Mouse (Mus musculus) G1E (cell line): ENCODE data around the gene Mmp21. TPM values are rescaled to one million over a fixed set of nuclear protein-coding genes. Genes with fewer than 3 reads are reported as not detected.

Source experiments
- ATAC-seq: 2 replicates; pipeline ENCODE4 v1.8.0; 2016; ENCODE audit warnings: mild to moderate bottlenecking; ENCODE audit not compliant: insufficient number of reproducible peaks, poor library complexity, low FRiP score, severe bottlenecking; ENCODE audit errors: extremely low read depth
- DNase-seq: peaks from one replicate; pipeline ENCODE4 v3.0.0; 2012; ENCODE audit warnings: low spot score
- H3K27me3 ChIP-seq: 2 replicates; pipeline ENCODE4 v1.6.1; 2012; ENCODE audit warnings: mild to moderate bottlenecking, low read length, inconsistent platforms; ENCODE audit not compliant: insufficient read depth
- H3K36me3 ChIP-seq: replicated peaks from 2 replicates; pipeline ENCODE3; 2012; ENCODE audit warnings: mild to moderate bottlenecking, inconsistent platforms
- H3K4me1 ChIP-seq: 2 replicates; pipeline ENCODE4 v1.6.1; 2012; ENCODE audit warnings: low read depth, low read length, inconsistent platforms, mixed read lengths; ENCODE audit not compliant: insufficient read depth
- H3K4me3 ChIP-seq: 2 replicates; pipeline ENCODE4 v1.5.1; 2012; ENCODE audit warnings: low read depth, mild to moderate bottlenecking, inconsistent platforms, low read length, moderate library complexity, mixed read lengths
- H3K9me3 ChIP-seq: replicated peaks from 2 replicates; pipeline ENCODE4 v1.6.1; 2012; ENCODE audit warnings: inconsistent platforms
- CTCF ChIP-seq: IDR thresholded peaks from 2 replicates; pipeline ENCODE4 v1.5.1; 2012; ENCODE audit warnings: low read depth, low read length, inconsistent platforms, mixed read lengths
- GATA1 ChIP-seq: IDR thresholded peaks from 2 replicates; pipeline ENCODE4 v1.6.1; 2012; ENCODE audit warnings: borderline replicate concordance, low read length, inconsistent platforms, mixed read lengths
- GATA2 ChIP-seq: IDR thresholded peaks from 2 replicates; pipeline ENCODE4 v1.6.1; 2012; ENCODE audit warnings: low read depth, low read length, inconsistent platforms, borderline replicate concordance
- POLR2AphosphoS5 ChIP-seq: IDR thresholded peaks from 2 replicates; pipeline ENCODE4 v1.6.1; 2012; ENCODE audit warnings: low read depth, low read length, inconsistent platforms; ENCODE audit not compliant: insufficient replicate concordance
- TAL1 ChIP-seq: conservative IDR thresholded peaks from 2 replicates; pipeline ENCODE4 v1.6.1; 2012; ENCODE audit warnings: low read depth, low read length, inconsistent platforms, mixed read lengths
- polyA plus RNA-seq: library from polyadenylated mRNA; stranded (reverse); fragments of >175 nt; gene quantifications from 2 replicates; pipeline ENCODE4 v1.2.3, GENCODE M21; 2012
- total RNA-seq, 2 experiments: library from RNA; stranded (forward) in 1 of 2; stranded (reverse) in 1 of 2; fragments of 200-1000 nt in 1 of 2; fragments of >200 nt in 1 of 2; fragmentation: Nextera tagmentation in 1 of 2; gene quantifications; 2 replicates each; pipeline ENCODE4 v1.2.3; 2014 to 2017

Mmp21 gene
- total and polyA plus RNA-seq, 3 experiments = not detected

- Histone ChIP-seq H3K36me3 (peaks cover 46% of the 10 kb centered on the region), H3K27me3 (no peaks in the 10 kb centered on the region), H3K4me3 (peak overlapping the region; percentile 94; the same call in 1 of the 2 replicates), H3K4me1 (peaks cover 19% of the 10 kb centered on the region), H3K9me3 (no peaks in the 10 kb centered on the region)
- DNase-seq (no peak), ATAC-seq (no peak)
- TF ChIP-seq POLR2AphosphoS5 (no peak), TAL1 (no peak)
These were observed 41.0 kb downstream of the Mmp21 start for GRCm38 (mm10) chr7:133638821-133639220.

GRCm38 (mm10) chr7:133638306-133638705 lies 41.6 kb downstream of the Mmp21 start:
- TF ChIP-seq TAL1 = no peak
- no peak for TF ChIP-seq GATA1
- no peak for TF ChIP-seq CTCF
- no peak for TF ChIP-seq POLR2AphosphoS5
- no peak for TF ChIP-seq GATA2
- Histone ChIP-seq H3K9me3 (no peaks in the 10 kb centered on the region), H3K27me3 (no peaks in the 10 kb centered on the region), H3K36me3 (peaks cover 40% of the 10 kb centered on the region), H3K4me1 (peaks cover 19% of the 10 kb centered on the region), H3K4me3 (peak overlapping the region; percentile 94)
- DNase-seq = no peak
- no peak for ATAC-seq

GRCm38 (mm10) chr7:133637361-133638305 lies 42.2 kb downstream of the Mmp21 start, which contains the start of gene Edrf1:
Gene Edrf1, plus strand, starts transcription at chr7:133637543.
- peaks cover 19% of the 10 kb centered on the region for H3K4me1 ChIP-seq
- H3K9me3 ChIP-seq = no peaks in the 10 kb centered on the region
- H3K27me3 ChIP-seq = peaks cover 2% of the 10 kb centered on the region; the same call in 1 of the 2 replicates
- ATAC-seq = peak; percentile 98
- peaks cover 34% of the 10 kb centered on the region for H3K36me3 ChIP-seq
- DNase-seq = peak; percentile 93
- no peak for TF ChIP-seq GATA2
- TF ChIP-seq POLR2AphosphoS5 = no peak
- TF ChIP-seq CTCF = no peak
- TF ChIP-seq GATA1 = no peak
- no peak for TF ChIP-seq TAL1
- peak within 1 kb of the TSS; percentile 94 for H3K4me3 ChIP-seq

- TF ChIP-seq TAL1 (no peak), GATA1 (no peak), GATA2 (no peak), CTCF (peak; percentile 44; the same call in 1 of the 2 replicates), POLR2AphosphoS5 (no peak)
- ATAC-seq (no peak), DNase-seq (peak; percentile 35)
- Histone ChIP-seq H3K9me3 (no peaks in the 10 kb centered on the region), H3K27me3 (peaks cover 2% of the 10 kb centered on the region; the same call in 1 of the 2 replicates), H3K36me3 (peaks cover 26% of the 10 kb centered on the region), H3K4me1 (peaks cover 19% of the 10 kb centered on the region), H3K4me3 (peak overlapping the region; percentile 94)
These were observed 43.0 kb downstream of the Mmp21 start for GRCm38 (mm10) chr7:133636738-133637352.

GRCm38 (mm10) chr7:133634932-133635650 lies 44.8 kb downstream of the Mmp21 start:
- Histone ChIP-seq H3K9me3 (no peaks in the 10 kb centered on the region), H3K4me1 (peaks cover 15% of the 10 kb centered on the region), H3K4me3 (no peak overlapping the region), H3K27me3 (peaks cover 5% of the 10 kb centered on the region; the same call in 1 of the 2 replicates), H3K36me3 (peaks cover 10% of the 10 kb centered on the region)
- TF ChIP-seq GATA1 (no peak), CTCF (no peak), TAL1 (no peak), POLR2AphosphoS5 (no peak), GATA2 (no peak)
- DNase-seq (no peak), ATAC-seq (no peak)
